Mouse (Mus musculus): Measurements from ENCODE around the gene Prrc2a. TPM values are rescaled to one million over a fixed set of nuclear protein-coding genes. Genes with fewer than 3 reads are reported as not detected.
A peak's percentile ranks its signal among the peaks of the same experiment; 100 is the strongest.

Gene Prrc2a
- total RNA-seq (2017): 21.3 to 57.6 TPM (median 32.1 TPM) in 3 replicates

DNA sequence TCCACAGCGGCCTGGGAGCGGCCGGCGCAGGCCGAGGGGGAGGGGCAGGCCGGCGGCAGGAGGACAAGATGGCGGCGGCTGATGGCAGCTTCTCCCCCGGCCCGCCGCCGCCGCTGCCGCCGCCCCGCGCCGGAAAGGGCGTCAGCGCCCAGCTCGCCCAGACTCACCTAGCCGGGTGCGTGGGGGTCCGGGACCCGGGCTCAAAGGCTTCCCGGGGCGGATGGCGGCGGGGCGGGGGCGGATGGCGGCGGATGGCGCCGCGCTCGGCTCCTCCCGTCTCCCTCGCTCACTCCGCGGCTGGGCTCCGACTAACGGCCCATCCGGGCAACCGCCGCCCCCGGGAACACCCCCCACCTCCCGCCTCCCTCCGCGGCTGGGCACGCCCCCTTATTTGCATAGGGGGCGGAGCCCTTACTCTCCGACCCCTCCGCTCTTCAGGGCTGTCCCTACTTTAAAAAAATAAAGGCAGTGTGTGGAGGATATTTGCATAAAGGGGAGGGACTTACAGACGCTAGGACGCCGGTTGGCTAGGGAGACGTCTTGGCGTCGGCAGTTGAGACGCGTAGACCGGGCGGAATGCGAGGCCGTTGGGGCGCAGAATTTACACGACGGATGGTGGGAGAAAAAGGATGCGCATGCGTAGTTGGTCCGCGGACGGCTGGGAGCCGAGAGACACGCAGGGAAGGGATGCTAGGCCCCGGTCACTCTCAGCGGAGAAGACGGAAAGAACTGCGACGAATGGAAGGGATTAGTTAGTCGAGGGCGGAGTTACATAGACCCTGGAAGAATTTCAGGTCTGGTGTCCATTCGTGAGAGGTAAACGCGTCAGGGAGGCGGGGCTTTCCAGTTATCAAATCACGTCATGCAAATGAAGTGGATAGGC is at the start of gene Prrc2a:
TSS of gene Prrc2a (minus strand) at position 330 of the 883 bp plus-strand sequence.
- peak; percentile 85 for ATAC-seq (replicated peaks; ENCODE audit: insufficient number of reproducible peaks, low FRiP score, low TSS enrichment, poor library complexity, severe bottlenecking)

DNA sequence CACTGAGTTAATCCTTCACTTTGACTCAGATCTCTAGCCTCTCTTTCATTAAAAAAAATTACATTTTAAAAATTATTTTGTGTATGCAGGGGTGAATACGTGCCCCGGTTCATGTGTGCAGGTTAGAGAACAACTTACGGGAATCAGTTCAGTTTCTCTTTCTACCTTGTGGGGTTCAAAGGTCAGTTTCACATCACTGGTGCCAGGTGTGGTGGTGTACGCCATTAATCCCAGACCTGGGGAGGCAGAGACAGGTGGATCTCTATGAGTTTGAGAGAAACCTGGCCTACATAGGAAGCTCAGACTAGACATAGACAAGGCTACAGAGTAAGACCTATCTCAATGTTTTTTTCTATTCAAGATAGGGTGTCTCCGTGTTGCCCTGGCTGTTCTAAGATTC is 48.4 kb upstream of the Prrc2a start:
- ATAC-seq (replicated peaks; ENCODE audit: insufficient number of reproducible peaks, low FRiP score, low TSS enrichment, poor library complexity, severe bottlenecking): no peak

DNA sequence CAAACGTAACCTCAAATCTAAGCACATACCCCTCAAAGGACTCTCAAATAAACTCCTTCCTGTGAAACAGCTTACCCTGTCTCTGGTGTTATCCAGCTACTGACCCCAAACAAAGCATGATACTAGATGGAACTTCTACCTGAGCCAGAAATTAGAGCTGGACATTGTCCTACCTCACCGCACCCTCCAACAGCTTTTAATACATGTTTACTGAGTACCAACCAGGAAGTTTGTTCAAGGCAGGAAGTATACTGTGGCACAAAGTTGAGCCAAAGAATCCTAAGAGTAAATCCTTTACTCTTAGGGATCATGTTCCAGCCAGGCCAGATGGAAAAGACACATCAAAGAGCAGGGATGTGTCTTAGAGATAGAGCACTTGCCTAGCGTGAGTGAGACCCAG is 45.9 kb upstream of the Prrc2a start:
- no peak for ATAC-seq (replicated peaks; ENCODE audit: insufficient number of reproducible peaks, low FRiP score, low TSS enrichment, poor library complexity, severe bottlenecking)

DNA sequence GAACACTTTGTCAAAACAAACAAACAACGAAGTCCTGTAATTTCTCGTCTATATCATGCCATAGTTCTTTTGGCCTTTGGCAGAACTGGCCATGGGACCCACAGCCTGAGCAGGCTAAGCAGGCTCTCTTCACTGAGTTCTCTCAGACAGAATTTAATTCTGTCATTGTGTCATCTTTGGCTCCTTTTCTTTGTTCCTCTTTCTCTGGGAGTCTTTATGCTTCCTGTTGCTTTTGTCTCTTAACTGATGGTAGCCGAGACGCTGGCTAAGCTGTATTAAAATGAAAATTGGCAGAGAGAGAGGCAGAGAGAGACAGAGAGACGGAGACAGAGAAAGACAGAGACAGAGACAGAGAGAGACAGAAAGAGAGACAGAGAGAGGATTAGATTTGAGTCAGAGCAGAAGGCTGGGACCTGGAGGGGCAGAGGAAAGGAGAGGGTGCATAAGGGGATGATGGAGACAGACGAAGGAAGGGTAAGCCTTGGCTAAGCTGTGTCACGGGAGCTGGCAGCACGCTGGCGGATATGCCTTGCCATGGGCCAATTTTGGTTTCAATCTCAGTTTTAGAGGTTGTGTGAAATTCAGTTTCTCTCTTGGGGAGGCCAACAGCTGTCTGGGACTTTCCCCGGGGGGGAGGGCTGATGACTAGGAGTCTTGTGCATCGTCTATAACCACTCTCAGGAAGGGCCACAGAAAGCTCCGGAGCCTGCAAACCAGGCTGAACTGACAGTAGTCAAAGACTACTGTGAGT is 45.3 kb upstream of the Prrc2a start:
- peak; percentile 95 for ATAC-seq (replicated peaks; ENCODE audit: insufficient number of reproducible peaks, low FRiP score, low TSS enrichment, poor library complexity, severe bottlenecking)

GRCm38 (mm10) chr17:35205380-35205769 is 40.7 kb upstream of the Prrc2a start:
- ATAC-seq (replicated peaks; ENCODE audit: insufficient number of reproducible peaks, low FRiP score, low TSS enrichment, poor library complexity, severe bottlenecking): no peak

DNA sequence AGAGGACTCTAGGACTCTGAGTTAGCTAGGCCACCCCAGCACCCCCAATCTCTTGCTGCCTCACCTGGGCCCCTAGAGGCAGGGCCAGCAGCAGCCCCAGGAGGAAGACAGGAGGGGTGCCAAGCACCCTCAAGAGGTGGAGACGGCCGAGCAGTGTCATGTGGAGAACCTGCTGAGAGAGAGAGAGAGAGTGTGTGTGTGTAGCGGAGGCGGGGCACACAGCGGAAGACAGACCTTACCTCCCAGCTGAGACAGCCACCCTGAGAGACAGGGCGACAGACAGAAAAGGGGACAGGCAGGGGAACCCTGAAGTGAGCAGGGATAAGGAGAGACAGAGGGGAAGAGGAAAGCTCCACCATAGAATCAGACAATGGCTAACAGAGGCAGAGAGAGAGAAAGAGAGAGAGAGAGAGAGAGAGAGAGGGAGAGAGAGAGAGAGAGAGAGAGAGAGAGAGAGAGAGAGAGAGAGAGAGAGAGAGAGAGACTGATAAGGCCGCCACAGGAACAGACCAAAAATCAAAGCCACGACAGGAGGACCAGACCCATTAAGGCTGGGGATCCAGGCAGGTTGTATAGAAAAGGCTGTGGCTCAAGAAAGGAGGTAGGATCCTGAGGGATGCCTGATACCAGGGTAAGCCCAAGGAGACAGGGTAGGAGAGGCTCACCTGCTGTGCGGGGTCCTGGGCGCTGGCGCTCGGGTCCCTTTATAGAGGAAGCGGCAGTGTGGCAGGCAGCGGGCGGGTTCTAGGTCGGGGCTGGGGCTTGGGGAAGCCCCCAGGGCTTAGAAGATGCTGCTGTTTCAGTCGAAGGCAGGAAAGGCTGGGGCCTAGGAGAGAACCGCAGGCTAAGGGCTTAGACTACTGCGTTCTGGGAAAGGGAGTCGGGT is 40.0 kb upstream of the Prrc2a start, which contains the start of gene Lta:
TSS of gene Lta (minus strand) at position 858 of the 886 bp plus-strand sequence.
- ATAC-seq (replicated peaks; ENCODE audit: insufficient number of reproducible peaks, low FRiP score, low TSS enrichment, poor library complexity, severe bottlenecking): no peak

- no peak for ATAC-seq (replicated peaks; ENCODE audit: insufficient number of reproducible peaks, low FRiP score, low TSS enrichment, poor library complexity, severe bottlenecking)
These were observed 37.7 kb upstream of the Prrc2a start for GRCm38 (mm10) chr17:35202442-35202841.

DNA sequence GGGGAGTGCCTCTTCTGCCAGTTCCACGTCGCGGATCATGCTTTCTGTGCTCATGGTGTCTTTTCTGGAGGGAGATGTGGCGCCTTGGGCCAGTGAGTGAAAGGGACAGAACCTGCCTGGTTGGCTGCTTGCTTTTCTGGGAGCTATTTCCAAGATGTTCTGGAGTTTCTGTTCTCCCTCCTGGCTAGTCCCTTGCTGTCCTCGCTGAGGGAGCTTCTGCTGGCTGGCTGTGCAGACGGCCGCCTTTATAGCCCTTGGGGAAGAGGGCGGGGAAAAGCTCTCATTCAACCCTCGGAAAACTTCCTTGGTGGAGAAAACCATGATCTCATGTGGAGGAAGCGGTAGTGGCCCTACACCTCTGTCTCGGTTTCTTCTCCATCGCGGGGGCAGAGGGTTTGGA is 37.1 kb upstream of the Prrc2a start, which contains the start of gene Tnf:
TSS of gene Tnf (minus strand) at position 221 of the 400 bp plus-strand sequence.
- ATAC-seq (replicated peaks; ENCODE audit: insufficient number of reproducible peaks, low FRiP score, low TSS enrichment, poor library complexity, severe bottlenecking): peak; percentile 62

DNA sequence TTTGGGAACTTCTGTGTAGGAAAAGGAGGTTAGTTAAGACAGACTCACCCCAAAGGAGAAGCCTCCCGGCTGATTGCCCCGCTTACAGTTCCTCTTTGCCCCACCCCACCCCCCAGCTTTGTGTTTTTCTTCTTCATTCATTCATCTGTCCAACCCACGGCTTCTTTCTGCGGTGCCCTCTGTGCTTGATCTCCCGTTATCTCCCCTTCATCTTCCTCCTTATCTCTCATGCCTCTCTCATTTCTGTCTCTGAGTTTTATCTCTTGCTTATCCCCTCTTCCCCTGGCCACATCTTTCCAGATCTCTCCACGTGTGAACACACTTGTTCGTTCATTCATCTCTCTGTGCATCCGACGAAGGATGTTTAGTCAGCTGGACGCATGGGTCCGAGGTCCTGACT is 36.4 kb upstream of the Prrc2a start:
- no peak for ATAC-seq (replicated peaks; ENCODE audit: insufficient number of reproducible peaks, low FRiP score, low TSS enrichment, poor library complexity, severe bottlenecking)

DNA sequence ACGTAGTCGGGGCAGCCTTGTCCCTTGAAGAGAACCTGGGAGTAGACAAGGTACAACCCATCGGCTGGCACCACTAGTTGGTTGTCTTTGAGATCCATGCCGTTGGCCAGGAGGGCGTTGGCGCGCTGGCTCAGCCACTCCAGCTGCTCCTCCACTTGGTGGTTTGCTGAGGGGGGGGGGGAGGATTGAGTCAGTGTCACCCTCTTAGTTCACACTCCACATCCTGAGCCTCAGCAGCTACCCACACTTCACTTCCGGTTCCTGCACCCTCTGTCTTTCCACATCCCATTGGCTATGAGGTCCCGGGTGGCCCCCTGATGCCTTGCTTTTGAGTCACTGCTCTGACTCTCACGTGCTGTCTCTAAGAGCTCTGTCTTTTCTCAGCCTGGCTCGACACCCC is 35.7 kb upstream of the Prrc2a start:
- ATAC-seq (replicated peaks; ENCODE audit: insufficient number of reproducible peaks, low FRiP score, low TSS enrichment, poor library complexity, severe bottlenecking): peak; percentile 85

DNA sequence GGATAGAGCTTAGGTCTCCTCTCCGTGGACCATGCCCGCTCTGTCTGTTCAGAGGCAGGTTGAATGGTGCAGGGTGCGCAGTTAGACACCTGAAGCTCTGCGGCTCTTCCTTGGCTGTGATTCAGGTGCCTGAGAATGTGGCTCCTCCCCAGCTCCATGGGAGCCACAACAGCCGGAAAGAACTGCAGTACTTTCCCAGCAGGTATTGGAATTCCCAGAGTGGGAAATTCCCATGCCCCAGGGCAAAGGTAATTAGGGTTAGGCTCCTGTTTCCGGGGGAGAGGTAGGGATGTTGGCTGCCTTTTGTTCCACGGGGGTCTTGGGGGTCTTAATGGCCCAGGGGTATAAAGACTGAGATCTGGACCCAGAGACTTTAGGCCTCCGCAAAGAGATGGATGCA is 34.2 kb upstream of the Prrc2a start:
- no peak for ATAC-seq (replicated peaks; ENCODE audit: insufficient number of reproducible peaks, low FRiP score, low TSS enrichment, poor library complexity, severe bottlenecking)

DNA sequence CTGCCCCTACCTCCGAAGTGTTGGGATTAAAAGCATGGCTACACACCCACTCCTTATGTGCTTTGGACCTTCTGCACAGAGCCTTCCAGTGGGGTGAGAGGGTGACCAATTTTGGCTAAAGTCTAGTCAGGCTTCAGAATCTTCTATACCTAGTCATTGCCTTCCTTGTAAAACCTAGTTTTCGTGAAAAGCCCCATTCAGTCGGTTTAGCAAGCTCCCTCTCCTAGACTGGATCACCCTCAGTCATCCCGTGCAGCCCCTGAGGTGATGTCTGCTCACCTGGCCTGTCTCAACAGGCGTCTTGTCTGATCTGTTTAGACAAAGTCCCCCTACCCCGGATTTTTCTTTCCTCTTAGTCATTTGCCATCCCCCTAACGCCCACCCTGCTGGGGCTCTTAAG is 33.3 kb upstream of the Prrc2a start:
- ATAC-seq (replicated peaks; ENCODE audit: insufficient number of reproducible peaks, low FRiP score, low TSS enrichment, poor library complexity, severe bottlenecking): no peak

GRCm38 (mm10) chr17:35197126-35197525 is 32.4 kb upstream of the Prrc2a start:
- no peak for ATAC-seq (replicated peaks; ENCODE audit: insufficient number of reproducible peaks, low FRiP score, low TSS enrichment, poor library complexity, severe bottlenecking)

- no peak for ATAC-seq (replicated peaks; ENCODE audit: insufficient number of reproducible peaks, low FRiP score, low TSS enrichment, poor library complexity, severe bottlenecking)
These were observed 31.6 kb upstream of the Prrc2a start for GRCm38 (mm10) chr17:35196321-35196641.

DNA sequence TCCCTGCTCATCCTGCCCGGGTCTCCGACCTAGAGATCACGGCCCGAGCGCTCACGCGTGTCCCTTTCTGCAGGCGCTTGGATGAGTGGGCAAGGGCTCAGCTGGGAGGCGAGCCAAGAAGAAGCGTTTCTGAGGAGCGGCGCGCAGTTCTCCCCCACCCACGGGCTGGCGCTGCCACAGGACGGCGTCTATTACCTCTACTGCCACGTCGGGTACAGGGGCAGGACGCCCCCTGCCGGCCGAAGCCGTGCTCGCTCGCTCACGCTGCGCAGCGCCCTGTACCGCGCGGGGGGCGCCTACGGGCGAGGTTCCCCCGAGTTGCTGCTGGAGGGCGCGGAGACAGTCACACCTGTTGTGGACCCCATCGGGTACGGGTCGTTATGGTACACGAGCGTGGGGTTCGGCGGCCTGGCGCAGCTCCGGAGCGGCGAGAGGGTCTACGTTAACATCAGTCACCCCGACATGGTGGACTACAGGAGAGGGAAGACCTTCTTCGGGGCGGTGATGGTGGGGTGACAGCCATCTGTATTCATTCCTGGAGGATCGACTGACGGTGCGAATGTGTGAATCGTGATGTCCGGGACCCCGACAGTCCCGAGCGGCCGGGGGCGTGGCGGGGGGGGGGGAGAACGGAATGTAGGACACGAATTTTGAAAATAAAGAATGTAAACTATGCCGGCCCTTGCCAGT is 31.1 kb upstream of the Prrc2a start:
- ATAC-seq (replicated peaks; ENCODE audit: insufficient number of reproducible peaks, low FRiP score, low TSS enrichment, poor library complexity, severe bottlenecking): peak; percentile 60

- peak; percentile 11 for ATAC-seq (replicated peaks; ENCODE audit: insufficient number of reproducible peaks, low FRiP score, low TSS enrichment, poor library complexity, severe bottlenecking)
These were observed 30.3 kb upstream of the Prrc2a start for GRCm38 (mm10) chr17:35194844-35195630.

DNA sequence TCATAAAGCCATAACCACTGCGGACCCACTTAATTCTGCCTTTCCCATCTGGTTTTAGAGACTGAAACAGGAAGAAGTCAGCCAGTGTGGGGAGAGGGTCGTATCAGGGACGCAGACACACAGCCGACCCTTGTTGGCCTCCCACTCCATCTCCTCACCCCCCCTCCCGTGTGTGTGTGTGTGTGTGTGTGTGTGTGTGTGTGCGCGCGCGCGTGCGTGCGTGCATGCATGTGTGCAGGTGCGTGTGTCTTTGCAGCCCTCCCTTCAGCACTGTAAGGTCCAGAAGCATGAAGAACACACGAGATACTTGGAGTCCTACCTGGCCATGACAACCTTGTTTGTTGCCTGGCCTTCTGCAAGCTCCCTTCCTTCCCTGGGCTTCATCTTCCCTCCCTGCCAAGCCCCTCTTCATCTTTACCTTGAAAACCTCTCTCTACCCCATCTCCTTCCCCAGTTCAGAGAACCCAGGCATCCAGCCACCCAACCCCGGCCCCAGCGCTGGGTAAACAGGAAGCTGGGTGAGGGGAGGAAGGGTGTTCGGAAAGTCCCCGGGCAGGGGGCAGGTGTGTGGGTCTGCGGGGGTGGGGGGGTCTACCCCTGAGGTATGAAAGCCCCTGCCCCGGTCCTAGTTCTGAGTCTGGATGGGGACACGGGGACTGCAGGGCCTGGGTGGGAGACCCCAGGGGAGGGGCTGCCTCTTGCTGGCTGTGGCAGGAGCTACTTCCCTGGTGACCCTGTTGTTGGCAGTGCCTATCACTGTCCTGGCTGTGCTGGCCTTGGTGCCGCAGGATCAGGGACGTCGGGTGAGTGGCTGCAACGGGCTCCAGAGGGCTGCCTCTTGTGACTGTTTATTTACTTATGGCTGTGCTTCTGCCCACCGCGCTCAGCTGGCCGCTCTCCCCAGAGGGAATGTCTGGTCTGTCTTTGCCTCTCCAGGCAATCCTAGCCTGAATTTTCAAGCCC is 29.5 kb upstream of the Prrc2a start, which contains the start of gene Ltb:
TSS of gene Ltb (plus strand) at position 559 of the 963 bp plus-strand sequence.
- ATAC-seq (replicated peaks; ENCODE audit: insufficient number of reproducible peaks, low FRiP score, low TSS enrichment, poor library complexity, severe bottlenecking): no peak
